Mouse (Mus musculus): ENCODE measurements around the gene Gm12184.

GRCm38 (mm10) chr11:48797287-48797686, 29.2 kb downstream of the Gm12184 start:
- no peak for TF ChIP-seq CTCF (IDR thresholded peaks at IDR 0.05; ENCODE audit: low read depth, low read length)
- TF ChIP-seq GATA2 (IDR thresholded peaks at IDR 0.05; ENCODE audit: borderline replicate concordance, low read depth, low read length): no peak
- no peak for TF ChIP-seq TAL1 (conservative IDR thresholded peaks at IDR 0.05; ENCODE audit: low read depth, low read length)
- no peak for TF ChIP-seq GATA1 (IDR thresholded peaks at IDR 0.05; ENCODE audit: borderline replicate concordance, low read length)
